Mouse (Mus musculus) testis, adult 2 months (tissue): Measurements from ENCODE around the gene Il2rb. TPM values are rescaled to one million over a fixed set of nuclear protein-coding genes. Genes with fewer than 3 reads are reported as not detected.

Experiments
- H3K27ac ChIP-seq: fragments of 200-500 bp; 2 replicates; pipeline ENCODE4 v1.5.1; 2012; ENCODE audit warnings: low read depth, low read length; ENCODE audit not compliant: control insufficient read depth, insufficient read depth
- H3K27me3 ChIP-seq: fragments of 200-500 bp; 2 replicates; pipeline ENCODE4 v1.6.1; 2012; ENCODE audit warnings: mild to moderate bottlenecking, low read length, moderate library complexity; ENCODE audit not compliant: control insufficient read depth, insufficient read depth
- H3K36me3 ChIP-seq: fragments of 200-500 bp; 2 replicates; pipeline ENCODE4 v1.6.1; 2012; ENCODE audit warnings: mild to moderate bottlenecking, low read length; ENCODE audit not compliant: control insufficient read depth, insufficient read depth
- H3K4me1 ChIP-seq: fragments of 200-500 bp; 2 replicates; pipeline ENCODE4 v1.6.1; 2012; ENCODE audit warnings: low read length; ENCODE audit not compliant: control insufficient read depth, insufficient read depth
- H3K4me3 ChIP-seq: fragments of 200-500 bp; 2 replicates; pipeline ENCODE4 v1.5.1; 2012; ENCODE audit warnings: low read depth, mild to moderate bottlenecking, low read length, moderate library complexity, mixed read lengths; ENCODE audit not compliant: control insufficient read depth
- CTCF ChIP-seq: fragments of 200-500 bp; IDR thresholded peaks from 2 replicates; pipeline ENCODE4 v1.5.1; 2012; ENCODE audit warnings: low read depth, mild to moderate bottlenecking, inconsistent platforms, low read length, moderate library complexity; ENCODE audit not compliant: control insufficient read depth, insufficient read depth, insufficient replicate concordance
- POLR2A ChIP-seq: fragments of 200-500 bp; IDR thresholded peaks from 2 replicates; pipeline ENCODE4 v1.6.1; 2012; ENCODE audit warnings: low read depth, mild to moderate bottlenecking, inconsistent platforms, low read length, moderate library complexity; ENCODE audit not compliant: control insufficient read depth
- polyA plus RNA-seq: library from polyadenylated mRNA; depleted of rRNA; stranded (reverse); fragments of >200 nt; gene quantifications from 2 replicates; pipeline ENCODE4 v1.2.3, GENCODE M21; 2012

Il2rb gene
- polyA plus RNA-seq, 1 experiment, result 0.47 TPM

GRCm38 (mm10) chr15:78457193-78457592 is 37.9 kb downstream of the Il2rb start:
- TF ChIP-seq CTCF, result no peak
- TF ChIP-seq POLR2A, result no peak
- Histone ChIP-seq H3K4me1 (no peaks in the 10 kb centered on the region), H3K4me3 (no peak overlapping the region), H3K36me3 (no peaks in the 10 kb centered on the region), H3K27ac (no peak overlapping the region), H3K27me3 (no peaks in the 10 kb centered on the region)

GRCm38 (mm10) chr15:78456051-78456450 is 39.0 kb downstream of the Il2rb start:
- Histone ChIP-seq H3K27me3 (no peaks in the 10 kb centered on the region), H3K4me1 (no peaks in the 10 kb centered on the region), H3K27ac (no peak overlapping the region), H3K4me3 (no peak overlapping the region), H3K36me3 (no peaks in the 10 kb centered on the region)
- TF ChIP-seq CTCF (no peak), POLR2A (no peak)

- peaks cover 2% of the 10 kb centered on the region; the same call in 1 of the 2 replicates for H3K4me1 ChIP-seq
- TF ChIP-seq POLR2A (no peak), CTCF (no peak)
- no peak overlapping the region for H3K27ac ChIP-seq
- H3K4me3 ChIP-seq, result no peak overlapping the region
- no peaks in the 10 kb centered on the region for H3K27me3 ChIP-seq
- H3K36me3 ChIP-seq, result no peaks in the 10 kb centered on the region
Measured at GRCm38 (mm10) chr15:78455168-78455567, 39.9 kb downstream of the Il2rb start.

- peaks cover 5% of the 10 kb centered on the region for H3K4me1 ChIP-seq
- H3K4me3 ChIP-seq, result no peak overlapping the region
- no peak overlapping the region for H3K27ac ChIP-seq
- H3K36me3 ChIP-seq, result no peaks in the 10 kb centered on the region
- no peaks in the 10 kb centered on the region for H3K27me3 ChIP-seq
- TF ChIP-seq POLR2A (no peak), CTCF (no peak)
Measured at GRCm38 (mm10) chr15:78452929-78453328, 42.1 kb downstream of the Il2rb start.

GRCm38 (mm10) chr15:78451201-78451600 is 43.9 kb downstream of the Il2rb start:
- H3K4me3 ChIP-seq, result no peak overlapping the region
- peaks cover 6% of the 10 kb centered on the region for H3K4me1 ChIP-seq
- TF ChIP-seq CTCF (no peak), POLR2A (no peak)
- H3K27me3 ChIP-seq, result no peaks in the 10 kb centered on the region
- no peak overlapping the region for H3K27ac ChIP-seq
- H3K36me3 ChIP-seq, result no peaks in the 10 kb centered on the region

GRCm38 (mm10) chr15:78450419-78450768 is 44.7 kb downstream of the Il2rb start:
- H3K27ac ChIP-seq, result no peak overlapping the region
- peaks cover 6% of the 10 kb centered on the region for H3K4me1 ChIP-seq
- H3K4me3 ChIP-seq, result no peak overlapping the region
- H3K36me3 ChIP-seq, result no peaks in the 10 kb centered on the region
- no peak for TF ChIP-seq CTCF
- no peak for TF ChIP-seq POLR2A
- H3K27me3 ChIP-seq, result no peaks in the 10 kb centered on the region

GRCm38 (mm10) chr15:78449694-78450418 is 45.2 kb downstream of the Il2rb start:
- Histone ChIP-seq H3K4me3 (no peak overlapping the region), H3K36me3 (no peaks in the 10 kb centered on the region), H3K27ac (no peak overlapping the region), H3K27me3 (no peaks in the 10 kb centered on the region), H3K4me1 (peaks cover 6% of the 10 kb centered on the region)
- no peak for TF ChIP-seq POLR2A
- TF ChIP-seq CTCF, result no peak
